Mouse (Mus musculus) embryonic stem cell, embryonic (primary cell): ENCODE measurements around the gene Plod2.

Experiments
- CTCF ChIA-PET, 4 experiments: fragments of 300-600 bp in 2 of 4; fragments of 350-600 bp in 2 of 4; sonication (Branson Sonifier 250); formaldehyde crosslinking; loops; one replicate each; lab custom pipeline; 2022; ENCODE audit warnings: inconsistent platforms in 2 of 4; lab: Charles Lee
- POLR2A ChIA-PET, 4 experiments: fragments of 300-600 bp in 2 of 4; fragments of 350-600 bp in 2 of 4; sonication (Branson Sonifier 250); formaldehyde crosslinking; loops; one replicate each; lab custom pipeline; 2022; ENCODE audit warnings: antibody characterized with exemption in 4 of 4, inconsistent platforms in 1 of 4; lab: Charles Lee

The Plod2 gene

DNA sequence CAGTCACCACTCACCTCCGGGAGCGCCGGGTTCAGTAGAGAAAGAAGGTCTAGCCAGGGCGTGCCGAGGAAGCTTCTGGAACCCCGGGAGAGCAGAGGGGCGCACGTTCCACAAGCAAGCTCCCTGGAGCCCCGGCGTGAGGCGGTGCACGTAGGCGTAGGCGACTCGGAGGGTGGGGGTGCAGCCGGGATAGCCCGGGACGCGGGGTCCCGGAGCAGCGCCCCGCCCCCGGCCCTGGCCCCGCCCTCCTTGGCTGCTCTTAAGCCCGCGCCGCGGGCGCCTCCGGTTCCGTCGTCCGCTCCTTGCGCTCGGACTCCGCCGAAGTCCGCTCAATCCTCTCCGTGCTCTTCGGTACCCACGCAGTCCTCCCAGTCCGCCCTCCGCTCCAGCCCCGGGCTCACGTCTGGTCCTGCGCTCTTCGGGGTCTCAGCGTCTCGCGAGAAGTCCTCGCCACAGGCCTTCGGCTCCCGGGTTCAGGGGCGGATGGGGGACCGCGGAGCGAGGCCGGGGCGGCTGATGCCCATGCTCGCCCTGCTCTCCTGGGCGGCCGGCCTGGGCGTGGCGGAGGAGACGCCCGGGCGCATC, at the start of gene Plod2:
Gene Plod2, plus strand, starts transcription at position 247 of the 585 bp plus-strand sequence.
- ChIA-PET CTCF (no interaction called here), POLR2A (interaction anchor here in 3 of 4 experiments (0.5 to 2.8 kb wide), 49 partner anchors 8 to 1222 kb away, joined by 3 to 16 read pairs (median 4); partner anchors contain the start of gene Plscr4 (in 1 of the 3))

DNA sequence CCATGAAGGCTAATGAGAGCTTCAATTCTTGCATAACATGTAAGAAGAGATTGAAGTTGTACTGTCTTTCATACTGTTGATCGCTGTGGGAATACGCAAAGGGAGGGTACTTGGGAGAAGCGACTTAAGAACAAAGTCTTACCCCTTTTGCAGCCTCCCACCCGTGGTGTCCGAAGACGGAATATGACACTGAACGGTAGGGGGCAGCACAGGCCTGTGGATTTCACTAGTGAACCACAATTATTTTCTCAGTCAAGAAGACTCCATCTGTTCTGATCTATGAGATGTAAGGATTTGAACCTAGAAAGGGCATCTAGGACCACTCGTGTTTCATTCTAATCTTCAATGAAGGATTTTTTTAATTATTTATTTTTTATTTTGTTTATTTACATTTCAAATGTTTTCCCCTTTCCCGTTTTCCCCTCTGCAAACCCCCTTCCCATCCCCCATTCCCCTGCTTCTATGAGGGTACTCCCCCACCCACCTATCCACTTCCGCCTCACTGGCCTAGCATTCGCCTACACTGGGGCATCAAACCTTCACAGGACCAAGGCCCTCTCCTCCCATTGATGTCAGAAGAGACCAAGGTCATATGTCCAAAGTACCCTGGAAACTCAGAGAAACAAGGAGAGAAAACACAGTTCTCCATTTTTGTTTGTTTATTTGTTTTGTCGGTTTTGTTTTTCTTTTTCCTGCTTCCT, 42.2 kb upstream of the Plod2 start:
- ChIA-PET CTCF (no interaction called here), POLR2A (no interaction called here)

GRCm38 (mm10) chr9:92504256-92504655, 37.8 kb upstream of the Plod2 start:
- CTCF ChIA-PET: no interaction called here

DNA sequence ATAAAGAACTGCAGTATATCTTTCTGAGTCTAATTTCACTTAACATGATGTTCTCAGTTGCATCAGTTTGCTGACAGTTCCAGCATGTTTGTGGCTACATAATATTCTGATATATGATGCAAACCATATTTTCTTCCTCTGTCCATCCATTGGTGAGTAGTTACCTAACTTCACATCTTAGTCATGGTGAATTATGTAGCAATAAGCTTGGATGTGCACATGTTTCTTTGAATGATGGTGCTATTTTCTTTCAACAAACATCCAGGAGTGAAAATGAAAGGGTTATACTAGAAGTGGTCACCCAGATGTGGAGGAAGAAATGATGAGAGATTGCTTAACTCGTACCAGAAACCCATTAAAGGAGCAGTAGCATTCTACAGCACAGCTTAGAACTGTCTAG, 37.1 kb upstream of the Plod2 start:
- ChIA-PET POLR2A (no interaction called here), CTCF (no interaction called here)

More at GRCm38 (mm10) chr9:92504256-92504655, 37.8 kb upstream of the Plod2 start:
- POLR2A ChIA-PET: no interaction called here

DNA sequence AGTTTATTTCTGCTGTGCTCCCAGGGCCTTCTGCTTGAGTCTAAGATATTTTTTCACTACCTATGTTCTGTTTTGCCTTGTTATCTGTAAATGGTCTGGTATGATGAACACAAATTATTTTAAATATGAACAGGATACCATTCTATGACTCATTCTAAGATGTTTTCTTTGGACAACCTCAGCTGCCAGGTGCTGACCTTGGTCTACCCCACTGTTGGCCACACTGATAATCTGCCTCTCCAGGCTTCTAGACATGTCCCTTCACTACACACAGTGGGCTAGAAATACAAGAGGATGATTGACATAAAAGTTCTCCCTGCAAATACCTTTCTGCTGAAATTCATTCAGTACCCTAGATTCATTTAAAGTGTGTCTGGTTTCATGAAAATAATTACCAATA, 30.3 kb upstream of the Plod2 start:
- ChIA-PET POLR2A (no interaction called here), CTCF (no interaction called here)

- ChIA-PET POLR2A (interaction anchor here in 1 of 4 experiments (1.4 kb wide), 1 partner anchor 25 kb away, joined by 3 read pairs; the partner anchor contains the start of gene Plod2), CTCF (no interaction called here)
Measured at GRCm38 (mm10) chr9:92517036-92517435, 25.0 kb upstream of the Plod2 start.

DNA sequence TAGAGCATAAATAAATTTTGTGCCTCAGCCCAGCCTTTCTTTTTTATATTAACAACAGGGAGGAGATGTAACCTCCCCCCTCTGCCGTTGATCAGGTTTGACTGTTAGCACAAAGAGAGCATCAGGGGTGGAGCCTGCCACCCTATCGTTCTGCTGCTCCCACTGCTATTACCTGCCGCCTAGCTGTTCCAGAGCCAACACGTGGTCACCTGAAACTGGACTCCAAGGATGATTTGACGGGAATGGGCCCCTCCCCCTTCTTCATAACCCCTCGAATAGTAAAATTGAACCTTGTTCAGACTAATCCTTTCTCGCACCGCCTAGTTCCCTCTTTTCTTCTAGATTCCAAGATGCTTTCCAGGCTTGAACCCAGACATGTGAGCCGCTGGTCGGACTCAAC, 21.3 kb upstream of the Plod2 start:
- ChIA-PET CTCF (no interaction called here), POLR2A (interaction anchor here in 1 of 4 experiments (0.8 kb wide), 1 partner anchor 22 kb away, joined by 4 read pairs; the partner anchor contains the start of gene Plod2)

GRCm38 (mm10) chr9:92524506-92524905, 17.5 kb upstream of the Plod2 start:
- CTCF ChIA-PET: no interaction called here
- POLR2A ChIA-PET: interaction anchor here in 1 of 4 experiments (0.8 kb wide), 1 partner anchor 18 kb away, joined by 5 read pairs; the partner anchor contains the start of gene Plod2

GRCm38 (mm10) chr9:92530055-92530454, 12.0 kb upstream of the Plod2 start:
- POLR2A ChIA-PET: interaction anchor here in 2 of 4 experiments (1.0 to 2.4 kb wide), 2 partner anchors 12 kb away, joined by 3 to 16 read pairs; partner anchors contain the start of gene Plod2 (in 2 of the 2)
- CTCF ChIA-PET: no interaction called here

- ChIA-PET CTCF (no interaction called here), POLR2A (no interaction called here)
Measured at GRCm38 (mm10) chr9:92537735-92538134, 4.3 kb upstream of the Plod2 start.

- POLR2A ChIA-PET: no interaction called here
- CTCF ChIA-PET: no interaction called here
Measured at GRCm38 (mm10) chr9:92538216-92538615, 3.8 kb upstream of the Plod2 start.

GRCm38 (mm10) chr9:92542591-92543416, 781 bp downstream of the Plod2 start:
- CTCF ChIA-PET: no interaction called here
- POLR2A ChIA-PET: interaction anchor here (0.6 to 2.8 kb wide), 28 partner anchors 8 to 1221 kb away, joined by 3 to 16 read pairs (median 4); partner anchors contain the start of gene Plscr4 (in 1 of the 4)

- CTCF ChIA-PET: no interaction called here
- POLR2A ChIA-PET: interaction anchor here in 1 of 4 experiments (0.6 to 0.7 kb wide), 2 partner anchors 12 to 55 kb away, joined by 3 to 4 read pairs; no protein-coding TSS in a partner anchor
Measured at GRCm38 (mm10) chr9:92544146-92544545, 2.1 kb downstream of the Plod2 start.

GRCm38 (mm10) chr9:92545021-92545420, 3.0 kb downstream of the Plod2 start:
- ChIA-PET POLR2A (interaction anchor here in 1 of 4 experiments (0.8 kb wide), 1 partner anchor 295 kb away, joined by 3 read pairs; no protein-coding TSS in a partner anchor), CTCF (no interaction called here)

DNA sequence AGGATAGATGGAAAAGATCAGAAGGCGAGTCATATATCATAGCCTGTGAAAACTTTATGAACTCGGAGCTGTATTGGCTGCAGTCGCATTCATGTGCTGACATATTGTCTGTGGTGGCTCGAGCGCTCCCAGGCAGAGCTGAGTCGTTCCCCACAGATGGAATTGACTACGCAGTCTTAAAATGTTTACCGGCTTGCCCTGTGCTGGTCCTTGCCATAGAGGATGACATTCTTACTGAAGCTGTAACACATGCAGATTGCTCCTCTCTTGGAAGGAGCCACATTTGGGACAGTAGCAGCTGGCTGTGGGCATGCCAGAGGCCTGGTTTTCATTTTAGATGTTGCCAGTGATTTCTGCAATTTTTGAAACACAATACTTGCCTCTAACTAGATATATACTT, 4.4 kb downstream of the Plod2 start:
- POLR2A ChIA-PET: interaction anchor here in 2 of 4 experiments (0.7 to 1.1 kb wide), 2 partner anchors 9 to 15 kb away, joined by 3 read pairs; no protein-coding TSS in a partner anchor
- CTCF ChIA-PET: no interaction called here

DNA sequence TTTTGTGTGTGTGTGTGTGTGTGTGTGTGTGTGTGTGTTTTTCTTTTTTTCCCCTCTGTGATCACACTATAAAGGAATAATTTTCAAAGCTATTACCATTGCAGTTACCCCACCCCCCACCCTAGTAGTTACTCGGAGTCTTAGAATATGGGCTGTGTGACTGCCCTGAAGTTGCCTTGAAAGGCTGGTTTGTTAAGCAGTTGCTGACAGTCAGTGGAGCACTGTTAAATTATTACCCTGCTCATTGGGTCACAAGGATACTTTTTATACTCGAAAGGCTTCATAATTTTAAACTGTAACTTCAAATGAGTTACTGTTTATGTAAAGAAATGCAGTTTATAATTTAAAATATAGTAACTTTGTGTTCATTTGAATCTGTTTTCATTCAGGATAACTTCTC, 5.1 kb downstream of the Plod2 start:
- CTCF ChIA-PET: no interaction called here
- POLR2A ChIA-PET: interaction anchor here in 1 of 4 experiments (0.7 kb wide), 1 partner anchor 16 kb away, joined by 3 read pairs; no protein-coding TSS in a partner anchor

DNA sequence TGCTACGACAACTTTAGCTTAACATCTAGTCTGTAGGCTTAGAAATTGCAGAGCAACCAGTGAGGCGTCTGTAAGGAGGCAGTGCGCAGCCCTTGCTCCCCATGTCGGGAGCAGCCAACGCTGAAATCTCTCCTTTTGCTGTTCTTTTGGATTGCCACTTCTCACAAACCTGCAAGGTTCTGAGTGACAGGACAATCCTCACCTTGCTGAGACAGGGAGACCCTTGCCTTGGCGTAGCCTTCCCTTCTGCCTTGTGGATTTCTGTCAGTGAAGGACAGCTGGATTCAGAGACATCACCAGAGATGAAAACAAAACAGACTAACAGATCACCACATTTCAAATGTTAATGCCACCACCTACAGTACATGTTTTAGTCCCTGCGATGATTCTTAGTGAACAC, 5.8 kb downstream of the Plod2 start:
- ChIA-PET POLR2A (no interaction called here), CTCF (no interaction called here)

- ChIA-PET CTCF (no interaction called here), POLR2A (interaction anchor here in 1 of 4 experiments (2.9 kb wide), 1 partner anchor 8 kb away, joined by 12 read pairs; no protein-coding TSS in a partner anchor)
Measured at GRCm38 (mm10) chr9:92548603-92549002, 6.6 kb downstream of the Plod2 start.
